Mouse (Mus musculus) ES-E14 (cell line): ENCODE data around the gene Gadl1. TPM values are rescaled to one million over a fixed set of nuclear protein-coding genes. Genes with fewer than 3 reads are reported as not detected.

Source experiments
- DNase-seq: peaks from one replicate; pipeline ENCODE4 v3.0.0-alpha.2; 2013; ENCODE audit warnings: low read depth, low spot score
- H3K27ac ChIP-seq: 2 replicates; pipeline ENCODE4 v1.5.1; 2012; ENCODE audit warnings: low read depth, mild to moderate bottlenecking, low read length, moderate library complexity, mixed read lengths; ENCODE audit not compliant: poor library complexity, insufficient read depth, severe bottlenecking
- H3K36me3 ChIP-seq: 2 replicates; pipeline ENCODE4 v1.6.1; 2012; ENCODE audit warnings: mild to moderate bottlenecking, low read length, moderate library complexity, mixed read lengths; ENCODE audit not compliant: control insufficient read depth, poor library complexity, insufficient read depth, severe bottlenecking
- H3K4me1 ChIP-seq, 2 experiments: fragments of 150-350 bp in 1 of 2; sonication (generic) in 1 of 2; 2 replicates each; pipeline ENCODE4 v1.6.1; 2012; ENCODE audit warnings: low read length in 2 of 2, mild to moderate bottlenecking in 1 of 2, mixed read lengths in 1 of 2; ENCODE audit not compliant: control insufficient read depth in 2 of 2, insufficient read depth in 2 of 2, poor library complexity in 1 of 2
- H3K4me3 ChIP-seq, 2 experiments: fragments of 150-350 bp in 1 of 2; sonication (generic) in 1 of 2; 2 replicates each; pipeline ENCODE4 v1.5.1; 2012; ENCODE audit warnings: low read length in 2 of 2, low read depth in 1 of 2, mild to moderate bottlenecking in 1 of 2, mixed read lengths in 1 of 2; ENCODE audit not compliant: insufficient read depth in 1 of 2, poor library complexity in 1 of 2, severe bottlenecking in 1 of 2
- H3K9ac ChIP-seq: 2 replicates; pipeline ENCODE4 v1.6.1; 2012; ENCODE audit warnings: low read depth, mild to moderate bottlenecking, low read length, mixed read lengths; ENCODE audit not compliant: poor library complexity, insufficient read depth, severe bottlenecking
- H3K9me3 ChIP-seq: fragments of 150-350 bp; sonication (generic); 2 replicates; pipeline ENCODE4 v1.6.1; 2012; ENCODE audit warnings: low read depth, mild to moderate bottlenecking, low read length; ENCODE audit not compliant: control insufficient read depth, insufficient read depth
- CHD2 ChIP-seq: IDR thresholded peaks from 2 replicates; pipeline ENCODE4 v1.6.1; 2014; ENCODE audit warnings: mild to moderate bottlenecking, low read depth, low read length, inconsistent platforms
- HCFC1 ChIP-seq: IDR thresholded peaks from 2 replicates; pipeline ENCODE4 v1.6.1; 2012; ENCODE audit warnings: low read length, inconsistent platforms, borderline replicate concordance; ENCODE audit not compliant: insufficient read depth
- MAFK ChIP-seq: IDR thresholded peaks from 2 replicates; pipeline ENCODE4 v1.6.1; 2014; ENCODE audit warnings: mild to moderate bottlenecking, low read depth, low read length, inconsistent platforms; ENCODE audit not compliant: insufficient read depth
- ZC3H11A ChIP-seq: IDR thresholded peaks from 2 replicates; pipeline ENCODE4 v1.6.1; 2012; ENCODE audit warnings: low read depth, mild to moderate bottlenecking, inconsistent platforms, low read length, borderline replicate concordance
- ZNF384 ChIP-seq: IDR thresholded peaks from 2 replicates; pipeline ENCODE4 v1.6.1; 2012; ENCODE audit warnings: low read depth, low read length, inconsistent platforms
- in situ Hi-C, 2 experiments: fragments of 600-800 bp; cut with MboI; formaldehyde crosslinking; loops; one replicate each; pipeline ENCODE4 v1.15.1; 2025; ENCODE audit warnings: low sequenced_read_pairs in 2 of 2, inconsistent platforms in 1 of 2; ENCODE audit not compliant: unreplicated experiment in 2 of 2
- total RNA-seq: library from RNA; depleted of rRNA; stranded (reverse); fragments of 300-350 nt; gene quantifications from 2 replicates; pipeline ENCODE4 v1.2.3, GENCODE M21; 2012

Gene Gadl1
- total RNA-seq, 1 experiment = not detected

GRCm38 (mm10) chr9:115932741-115933140 lies 23.5 kb downstream of the Gadl1 start:
- DNase-seq = no peak
- Histone ChIP-seq H3K4me1 (no peaks in the 10 kb centered on the region), H3K36me3 (no peaks in the 10 kb centered on the region), H3K27ac (no peak overlapping the region), H3K4me3 (no peak overlapping the region), H3K9ac (no peak overlapping the region), H3K9me3 (no peaks in the 10 kb centered on the region)
- no peak for TF ChIP-seq ZNF384
- no peak for TF ChIP-seq CHD2
- no peak for TF ChIP-seq MAFK
- no peak for TF ChIP-seq HCFC1
- no peak for TF ChIP-seq ZC3H11A
- in situ Hi-C loops = no loop called here

DNA sequence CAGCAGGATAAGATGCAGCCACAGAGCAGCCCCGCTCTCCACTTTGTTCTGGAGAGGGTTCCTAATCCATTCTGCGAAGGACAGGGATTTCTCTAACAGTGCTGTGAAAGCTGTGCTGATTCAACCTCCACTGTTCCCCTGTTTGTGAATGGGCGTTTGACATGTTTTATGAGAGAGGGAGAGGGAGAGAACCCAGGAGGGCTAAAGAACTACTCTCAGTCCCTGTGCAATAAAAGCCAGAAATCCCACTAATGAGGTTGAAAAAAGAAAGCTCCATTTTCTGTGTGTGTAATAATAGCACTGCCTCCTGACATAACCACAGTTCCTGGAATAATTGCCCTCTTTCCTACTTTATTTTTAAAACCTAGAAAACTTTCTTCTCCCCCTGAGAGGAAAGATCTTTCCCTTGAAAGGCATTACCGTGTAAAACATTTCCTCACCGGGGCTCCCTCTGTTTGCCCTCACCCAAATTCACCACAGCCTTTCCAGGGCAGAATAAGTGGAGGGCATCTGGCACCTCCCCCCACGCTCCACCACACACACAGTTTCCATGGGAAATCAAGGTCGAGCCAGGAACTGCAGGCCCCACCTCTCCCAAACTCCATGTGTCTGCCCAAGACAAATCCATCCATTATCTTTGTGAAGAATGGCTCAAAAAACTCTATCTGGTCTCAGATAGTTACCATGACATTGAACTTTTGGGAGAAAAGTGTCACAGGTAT lies 24.1 kb downstream of the Gadl1 start:
- Histone ChIP-seq H3K9ac (no peak overlapping the region), H3K4me3 (no peak overlapping the region), H3K9me3 (no peaks in the 10 kb centered on the region), H3K4me1 (no peaks in the 10 kb centered on the region), H3K27ac (no peak overlapping the region), H3K36me3 (no peaks in the 10 kb centered on the region)
- in situ Hi-C loops = no loop called here
- TF ChIP-seq MAFK = no peak
- TF ChIP-seq ZC3H11A = no peak
- TF ChIP-seq ZNF384 = no peak
- no peak for TF ChIP-seq HCFC1
- no peak for TF ChIP-seq CHD2
- DNase-seq = no peak

- H3K36me3 ChIP-seq = no peaks in the 10 kb centered on the region
- in situ Hi-C loops = no loop called here
- H3K27ac ChIP-seq = no peak overlapping the region
- no peaks in the 10 kb centered on the region for H3K4me1 ChIP-seq
- no peak for TF ChIP-seq ZNF384
- TF ChIP-seq CHD2 = no peak
- no peak for TF ChIP-seq ZC3H11A
- TF ChIP-seq MAFK = no peak
- TF ChIP-seq HCFC1 = no peak
- no peak for DNase-seq
- H3K9ac ChIP-seq = no peak overlapping the region
- no peaks in the 10 kb centered on the region for H3K9me3 ChIP-seq
- H3K4me3 ChIP-seq = no peak overlapping the region
Observed at GRCm38 (mm10) chr9:115934288-115934687, 25.0 kb downstream of the Gadl1 start.

GRCm38 (mm10) chr9:115936350-115936749 lies 27.1 kb downstream of the Gadl1 start:
- Histone ChIP-seq H3K4me3 (no peak overlapping the region), H3K9ac (no peak overlapping the region), H3K4me1 (no peaks in the 10 kb centered on the region), H3K36me3 (no peaks in the 10 kb centered on the region), H3K27ac (no peak overlapping the region), H3K9me3 (no peaks in the 10 kb centered on the region)
- no peak for TF ChIP-seq MAFK
- no peak for TF ChIP-seq ZC3H11A
- no peak for TF ChIP-seq CHD2
- TF ChIP-seq ZNF384 = no peak
- TF ChIP-seq HCFC1 = no peak
- no peak for DNase-seq
- in situ Hi-C loops = no loop called here

DNA sequence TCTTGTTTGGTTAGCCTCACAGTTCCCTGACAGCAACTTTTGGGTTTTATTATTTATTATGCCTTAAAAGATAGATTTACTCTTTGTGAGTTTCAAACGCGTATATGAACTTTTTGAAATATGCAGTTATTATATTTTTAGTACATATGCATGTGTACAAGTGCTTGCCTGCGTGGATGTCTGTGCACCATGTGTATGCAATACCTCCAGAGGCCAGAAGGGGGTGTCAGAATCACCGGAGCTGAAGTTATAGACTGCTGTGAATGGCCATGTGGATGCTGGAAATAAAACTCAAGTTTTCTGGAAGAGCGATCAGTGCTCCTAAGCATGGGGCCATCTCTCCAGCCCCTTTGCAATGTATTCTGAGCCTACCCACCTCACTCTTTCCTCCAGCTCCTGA lies 28.7 kb downstream of the Gadl1 start:
- TF ChIP-seq ZNF384 (no peak), HCFC1 (no peak), ZC3H11A (no peak), MAFK (no peak), CHD2 (no peak)
- no peaks in the 10 kb centered on the region for H3K36me3 ChIP-seq
- no peak overlapping the region for H3K27ac ChIP-seq
- in situ Hi-C loops = no loop called here
- no peaks in the 10 kb centered on the region for H3K4me1 ChIP-seq
- no peaks in the 10 kb centered on the region for H3K9me3 ChIP-seq
- H3K9ac ChIP-seq = no peak overlapping the region
- DNase-seq = no peak
- no peak overlapping the region for H3K4me3 ChIP-seq
